Mouse (Mus musculus) neural tube, embryonic 14.5 days (tissue): Measurements from ENCODE around the gene Minpp1. TPM values are rescaled to one million over a fixed set of nuclear protein-coding genes. Genes with fewer than 3 reads are reported as not detected.
"Not testable (repeated sequence)": the region's sequence is repeated elsewhere in the genome, so short reads cannot be mapped to it uniquely, and the experiment has no call there.

Experiments used
- ATAC-seq: fragments of 200-750 bp; cut with Nextera tagmentation; 2 replicates; pipeline ENCODE4 v1.8.0; 2017; ENCODE audit warnings: low read depth, mild to moderate bottlenecking, moderate TSS enrichment, moderate library complexity
- H3K27ac ChIP-seq: fragments of 300-500 bp; sonication (generic); 2 replicates; pipeline ENCODE4 v1.5.1; 2014; ENCODE audit warnings: low read depth, mild to moderate bottlenecking, control low read depth, low read length, moderate library complexity, mixed read lengths
- H3K27me3 ChIP-seq: fragments of 300-500 bp; sonication (generic); 2 replicates; pipeline ENCODE4 v1.6.1; 2014; ENCODE audit warnings: low read length; ENCODE audit not compliant: control insufficient read depth, insufficient read depth
- H3K36me3 ChIP-seq: fragments of 300-500 bp; sonication (generic); 2 replicates; pipeline ENCODE4 v1.6.1; 2014; ENCODE audit warnings: low read length, mixed read lengths; ENCODE audit not compliant: control insufficient read depth, insufficient read depth
- H3K4me1 ChIP-seq: fragments of 300-500 bp; sonication (generic); 2 replicates; pipeline ENCODE4 v1.6.1; 2014; ENCODE audit warnings: low read length; ENCODE audit not compliant: control insufficient read depth, insufficient read depth
- H3K4me2 ChIP-seq: fragments of 300-500 bp; sonication (generic); 2 replicates; pipeline ENCODE4 v1.6.1; 2014; ENCODE audit warnings: mild to moderate bottlenecking, low read depth, low read length, control low read depth
- H3K4me3 ChIP-seq: fragments of 300-500 bp; sonication (generic); 2 replicates; pipeline ENCODE4 v1.5.1; 2014; ENCODE audit warnings: low read depth, low read length, control low read depth, mixed read lengths
- H3K9ac ChIP-seq: fragments of 300-500 bp; sonication (generic); replicated peaks from 2 replicates; pipeline ENCODE4 v1.6.1; 2014; ENCODE audit warnings: low read depth, mild to moderate bottlenecking, control low read depth, low read length, mixed read lengths
- H3K9me3 ChIP-seq: fragments of 300-500 bp; sonication (generic); 2 replicates; pipeline ENCODE4 v1.6.1; 2016; ENCODE audit warnings: low read length; ENCODE audit not compliant: control insufficient read depth
- WGBS: fragments of 180-500 bp; shearing (Covaris S2); extraction: QIAGEN DNeasy Blood & Tissue Kit; methylation state at CpG from one replicate; pipeline ENCODE4 v1.1.7; 2014; 5-methylcytosine and 5-hydroxymethylcytosine counted together
- polyA plus RNA-seq: library from polyadenylated mRNA; unstranded; fragments of >200 nt; fragmentation: Nextera tagmentation; extraction: Ambion mirVana; gene quantifications from 2 replicates; pipeline ENCODE4 v1.2.1, GENCODE M21; 2014

Gene Minpp1
- polyA plus RNA-seq, 1 experiment from 2014 or later, result 60.5 TPM

GRCm38 (mm10) chr19:32484941-32485660 is 468 bp upstream of the Minpp1 start:
- H3K9ac ChIP-seq, result peak overlapping the region; percentile 65
- WGBS, result 20% methylated on average over 13 of the region's 13 CpGs
- H3K4me3 ChIP-seq, result peak overlapping the region; percentile 74
- H3K4me2 ChIP-seq, result peak overlapping the region; percentile 67
- H3K27ac ChIP-seq, result peak overlapping the region; percentile 78
- no peaks in the 10 kb centered on the region for H3K27me3 ChIP-seq
- no peaks in the 10 kb centered on the region for H3K36me3 ChIP-seq
- H3K4me1 ChIP-seq, result peaks cover 17% of the 10 kb centered on the region; the same call in 1 of the 2 replicates
- H3K9me3 ChIP-seq, result no peaks in the 10 kb centered on the region
- peak; percentile 16; the same call in 1 of the 2 replicates for ATAC-seq

GRCm38 (mm10) chr19:32486106-32486724 is 646 bp downstream of the Minpp1 start:
- WGBS, result under 1% methylated on average over 34 of the region's 47 CpGs
- peak overlapping the region; percentile 65 for H3K9ac ChIP-seq
- ATAC-seq, result peak; percentile 89
- H3K4me1 ChIP-seq, result peaks cover 17% of the 10 kb centered on the region; the same call in 1 of the 2 replicates
- H3K4me3 ChIP-seq, result peak overlapping the region; percentile 74
- peak overlapping the region; percentile 78 for H3K27ac ChIP-seq
- H3K27me3 ChIP-seq, H3K9me3 ChIP-seq, H3K36me3 ChIP-seq: not testable (repeated sequence)
- peak overlapping the region; percentile 67 for H3K4me2 ChIP-seq

GRCm38 (mm10) chr19:32487595-32488255 is 2.2 kb downstream of the Minpp1 start:
- Histone ChIP-seq H3K4me3 (peak overlapping the region; percentile 16; the same call in 1 of the 2 replicates), H3K27me3 (no peaks in the 10 kb centered on the region), H3K4me1 (peaks cover 17% of the 10 kb centered on the region; the same call in 1 of the 2 replicates), H3K27ac (no peak overlapping the region), H3K9me3 (no peaks in the 10 kb centered on the region), H3K4me2 (peak overlapping the region; percentile 67; the same call in 1 of the 2 replicates), H3K36me3 (peaks cover 3% of the 10 kb centered on the region; the same call in 1 of the 2 replicates), H3K9ac (no peak overlapping the region)
- WGBS, result 89% methylated on average over 8 of the region's 8 CpGs
- ATAC-seq, result no peak

- peaks cover 17% of the 10 kb centered on the region; the same call in 1 of the 2 replicates for H3K4me1 ChIP-seq
- H3K36me3 ChIP-seq, result peaks cover 5% of the 10 kb centered on the region; the same call in 1 of the 2 replicates
- H3K4me3 ChIP-seq, result no peak overlapping the region
- H3K27ac ChIP-seq, result no peak overlapping the region
- no peak for ATAC-seq
- H3K27me3 ChIP-seq, result no peaks in the 10 kb centered on the region
- H3K4me2 ChIP-seq, result no peak overlapping the region
- no peak overlapping the region for H3K9ac ChIP-seq
- WGBS, result 93% methylated on average over 12 of the region's 12 CpGs
- H3K9me3 ChIP-seq, result no peaks in the 10 kb centered on the region
Measured at GRCm38 (mm10) chr19:32489166-32489895, 3.8 kb downstream of the Minpp1 start.

GRCm38 (mm10) chr19:32490976-32491375 is 5.4 kb downstream of the Minpp1 start:
- Histone ChIP-seq H3K9ac (no peak overlapping the region), H3K9me3 (no peaks in the 10 kb centered on the region), H3K4me2 (no peak overlapping the region), H3K36me3 (peaks cover 5% of the 10 kb centered on the region; the same call in 1 of the 2 replicates), H3K27ac (no peak overlapping the region), H3K27me3 (no peaks in the 10 kb centered on the region), H3K4me3 (no peak overlapping the region), H3K4me1 (peaks cover 17% of the 10 kb centered on the region; the same call in 1 of the 2 replicates)
- ATAC-seq, result no peak
- 83% methylated on average over 2 of the region's 2 CpGs for WGBS

GRCm38 (mm10) chr19:32492339-32492738 is 6.8 kb downstream of the Minpp1 start:
- Histone ChIP-seq H3K36me3 (peaks cover 9% of the 10 kb centered on the region; the same call in 1 of the 2 replicates), H3K9me3 (no peaks in the 10 kb centered on the region), H3K4me2 (no peak overlapping the region), H3K4me1 (peaks cover 9% of the 10 kb centered on the region; the same call in 1 of the 2 replicates), H3K27ac (no peak overlapping the region), H3K9ac (no peak overlapping the region), H3K27me3 (no peaks in the 10 kb centered on the region), H3K4me3 (no peak overlapping the region)
- no peak for ATAC-seq
- WGBS, result 95% methylated on average over 3 of the region's 3 CpGs

GRCm38 (mm10) chr19:32492981-32493380 is 7.4 kb downstream of the Minpp1 start:
- Histone ChIP-seq H3K4me1 (peaks cover 4% of the 10 kb centered on the region; the same call in 1 of the 2 replicates), H3K27me3 (no peaks in the 10 kb centered on the region), H3K4me2 (no peak overlapping the region), H3K4me3 (no peak overlapping the region), H3K27ac (no peak overlapping the region), H3K9ac (no peak overlapping the region), H3K36me3 (peaks cover 9% of the 10 kb centered on the region; the same call in 1 of the 2 replicates), H3K9me3 (no peaks in the 10 kb centered on the region)
- no peak for ATAC-seq
- 91% methylated on average over 5 of the region's 5 CpGs for WGBS

- Histone ChIP-seq H3K9ac (no peak overlapping the region), H3K4me3 (no peak overlapping the region), H3K36me3 (peaks cover 9% of the 10 kb centered on the region; the same call in 1 of the 2 replicates), H3K4me1 (peaks cover 2% of the 10 kb centered on the region; the same call in 1 of the 2 replicates), H3K4me2 (no peak overlapping the region), H3K9me3 (no peaks in the 10 kb centered on the region), H3K27ac (no peak overlapping the region), H3K27me3 (no peaks in the 10 kb centered on the region)
- ATAC-seq, result no peak
- WGBS, result 85% methylated on average over 8 of the region's 8 CpGs
Measured at GRCm38 (mm10) chr19:32493471-32493870, 7.9 kb downstream of the Minpp1 start.
